Mouse (Mus musculus) liver, postnatal 0 days (tissue): ENCODE measurements around the gene Pirt.

Experiments used
- CTCF ChIP-seq: sonication (generic); IDR thresholded peaks from 2 replicates; pipeline ENCODE4 v1.5.1; 2016; ENCODE audit warnings: antibody characterized with exemption, low read depth
- EP300 ChIP-seq: IDR thresholded peaks from 2 replicates; pipeline ENCODE4 v1.6.1; 2016; ENCODE audit warnings: antibody characterized with exemption, low read depth, mild to moderate bottlenecking

- TF ChIP-seq CTCF (no peak), EP300 (no peak)
Measured at GRCm38 (mm10) chr11:66911811-66912210, at the start of gene Pirt.
